Mouse (Mus musculus) C2C12 (cell line): ENCODE measurements around the gene Slc16a6.

ENCODE experiments used
- CTCF ChIP-seq: IDR thresholded peaks from one replicate; pipeline ENCODE4 v1.5.1; 2011; ENCODE audit not compliant: control insufficient read depth, insufficient read depth, insufficient read length
- MAX ChIP-seq: IDR thresholded peaks from one replicate; pipeline ENCODE4 v1.6.1; 2011; ENCODE audit warnings: mild to moderate bottlenecking, control low read depth
- MYOD1 ChIP-seq: IDR thresholded peaks from one replicate; pipeline ENCODE4 v1.6.1; 2011; ENCODE audit warnings: low read depth; ENCODE audit not compliant: control insufficient read depth, insufficient read length
- MYOG ChIP-seq: IDR thresholded peaks from one replicate; pipeline ENCODE4 v1.6.1; 2011; ENCODE audit not compliant: control insufficient read depth, insufficient read length; ENCODE audit errors: extremely low read depth
- USF1 ChIP-seq: IDR thresholded peaks from one replicate; pipeline ENCODE4 v1.6.1; 2011; ENCODE audit warnings: low read depth, mild to moderate bottlenecking, control low read depth, moderate library complexity

DNA sequence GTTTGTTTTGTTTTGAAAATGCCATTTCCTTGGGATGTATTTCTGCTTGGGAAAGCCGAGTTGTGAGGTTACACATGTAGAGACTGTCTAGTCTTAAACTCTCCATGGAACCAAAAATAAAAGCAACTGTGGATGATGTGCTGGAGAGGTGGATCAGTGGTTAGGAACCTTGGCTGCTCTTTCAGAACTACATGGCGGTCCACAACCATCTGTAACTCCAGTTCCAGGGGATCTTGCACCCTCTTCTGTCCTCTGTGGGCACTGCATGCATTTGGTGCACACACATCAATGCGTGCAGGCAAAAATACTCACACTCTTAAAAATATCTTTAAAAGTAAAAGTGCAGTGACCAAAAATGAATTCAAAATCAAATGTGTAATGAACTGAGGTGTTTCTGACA is 32.3 kb downstream of the Slc16a6 start:
- TF ChIP-seq MAX, result no peak
- peak; percentile 24 for TF ChIP-seq CTCF
- TF ChIP-seq MYOD1, result no peak
- no peak for TF ChIP-seq MYOG
- TF ChIP-seq USF1, result no peak
